Mouse (Mus musculus): ENCODE results near the gene Map3k1. TPM values are rescaled to one million over a fixed set of nuclear protein-coding genes. Genes with fewer than 3 reads are reported as not detected.

Gene Map3k1
- total and polyA plus RNA-seq, 2 experiments from 2014 or later = 6.2 to 19.2 TPM

DNA sequence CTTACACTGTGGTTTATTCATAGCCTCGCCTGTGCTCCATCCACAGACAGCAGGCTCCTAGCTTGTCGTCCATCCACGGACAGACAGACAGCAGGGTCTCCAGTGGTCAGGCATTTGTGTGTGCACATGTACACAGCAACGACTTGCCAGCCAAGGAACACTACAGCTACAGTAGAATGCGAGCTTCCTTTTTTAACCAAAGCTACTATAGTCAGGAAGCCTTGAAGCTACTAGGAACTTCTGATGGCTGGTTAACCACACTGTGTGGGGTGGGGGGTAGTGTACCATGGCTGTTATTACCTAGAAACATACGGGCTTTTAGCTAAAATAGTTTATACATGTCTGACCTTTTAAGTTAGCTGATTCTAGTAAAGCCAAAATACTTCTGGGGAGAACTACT lies 30.2 kb downstream of the Map3k1 start:
- Histone ChIP-seq H3K4me3 (ENCODE audit: low read depth, low read length) (no peak overlapping the region), H3K4me2 (ENCODE audit: low read depth, low read length, poor library complexity, severe bottlenecking) (no peak overlapping the region), H3K9me3 (ENCODE audit: low read length) (no peaks in the 10 kb centered on the region), H3K9ac (replicated peaks; ENCODE audit: low read length, poor library complexity, severe bottlenecking) (no peak overlapping the region), H3K4me1 (ENCODE audit: insufficient read depth, low read length) (peaks cover 7% of the 10 kb centered on the region; the same call in 1 of the 2 replicates), H3K27me3 (ENCODE audit: insufficient read depth, low read length) (no peaks in the 10 kb centered on the region), H3K36me3 (ENCODE audit: insufficient read depth, low read length) (no peaks in the 10 kb centered on the region), H3K27ac (ENCODE audit: low read depth, low read length) (no peak overlapping the region)
- ATAC-seq (ENCODE audit: low FRiP score) (no peak), DNase-seq (ENCODE audit: low spot score) (no peak)
- WGBS = 69% methylated on average over 6 of the region's 6 CpGs
- no peak for TF ChIP-seq CTCF (IDR thresholded peaks at IDR 0.05)

DNA sequence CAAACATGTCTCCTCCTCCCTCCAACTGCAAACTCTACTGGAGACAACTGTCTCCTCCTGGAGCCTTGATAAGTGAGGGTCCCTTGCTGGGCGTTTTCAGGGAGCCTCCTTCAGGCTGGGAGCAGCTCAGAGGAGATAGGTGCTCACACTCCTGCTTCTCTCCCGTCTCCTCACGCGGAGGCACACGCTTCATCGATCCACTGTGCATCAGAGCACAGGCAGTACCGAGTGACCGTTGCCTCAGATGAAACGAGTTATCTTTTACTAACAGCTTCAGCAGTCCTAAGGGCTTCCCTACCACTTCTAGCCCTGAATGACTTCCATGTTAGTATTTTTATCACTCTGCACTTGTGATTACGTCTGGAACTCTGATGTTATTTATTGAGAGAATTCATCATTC lies 30.9 kb downstream of the Map3k1 start:
- DNase-seq (ENCODE audit: low spot score) (no peak), ATAC-seq (ENCODE audit: low FRiP score) (no peak)
- 62% methylated on average over 10 of the region's 10 CpGs for WGBS
- Histone ChIP-seq H3K27ac (ENCODE audit: low read depth, low read length) (no peak overlapping the region), H3K9ac (replicated peaks; ENCODE audit: low read length, poor library complexity, severe bottlenecking) (no peak overlapping the region), H3K36me3 (ENCODE audit: insufficient read depth, low read length) (no peaks in the 10 kb centered on the region), H3K4me3 (ENCODE audit: low read depth, low read length) (no peak overlapping the region), H3K27me3 (ENCODE audit: insufficient read depth, low read length) (no peaks in the 10 kb centered on the region), H3K4me2 (ENCODE audit: low read depth, low read length, poor library complexity, severe bottlenecking) (no peak overlapping the region), H3K9me3 (ENCODE audit: low read length) (no peaks in the 10 kb centered on the region), H3K4me1 (ENCODE audit: insufficient read depth, low read length) (peaks cover 7% of the 10 kb centered on the region; the same call in 1 of the 2 replicates)
- TF ChIP-seq CTCF (IDR thresholded peaks at IDR 0.05) = no peak

- DNase-seq (ENCODE audit: low spot score) (peak; percentile 40), ATAC-seq (ENCODE audit: low FRiP score) (peak; percentile 31; the same call in 1 of the 2 replicates)
Observed at GRCm38 (mm10) chr13:111777179-111777578, 31.6 kb downstream of the Map3k1 start.

DNA sequence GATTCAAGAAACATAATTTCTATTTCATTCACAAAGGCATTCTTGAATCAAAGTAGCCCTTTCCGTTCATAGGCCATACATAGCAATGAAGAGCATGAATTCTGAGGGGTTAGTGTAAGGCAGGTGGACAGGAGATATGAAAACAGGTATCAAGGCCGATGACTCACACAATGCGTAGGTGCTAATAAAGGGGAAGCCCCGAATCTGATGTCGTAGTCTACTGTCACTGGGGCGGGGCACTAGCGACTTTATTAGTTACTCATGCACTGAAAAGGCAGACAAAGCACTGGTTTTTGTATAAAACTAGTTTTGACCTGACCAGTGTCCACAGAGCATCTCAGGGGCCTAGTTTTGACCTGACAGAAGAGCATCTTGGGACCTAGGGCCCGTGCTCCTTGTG lies 36.7 kb downstream of the Map3k1 start:
- ATAC-seq (ENCODE audit: low FRiP score) (no peak), DNase-seq (ENCODE audit: low spot score) (no peak)
- Histone ChIP-seq H3K9ac (replicated peaks; ENCODE audit: low read length, poor library complexity, severe bottlenecking) (no peak overlapping the region), H3K4me1 (ENCODE audit: insufficient read depth, low read length) (no peaks in the 10 kb centered on the region), H3K27me3 (ENCODE audit: insufficient read depth, low read length) (no peaks in the 10 kb centered on the region), H3K36me3 (ENCODE audit: insufficient read depth, low read length) (peaks cover 23% of the 10 kb centered on the region), H3K27ac (ENCODE audit: low read depth, low read length) (no peak overlapping the region), H3K9me3 (ENCODE audit: low read length) (no peaks in the 10 kb centered on the region), H3K4me2 (ENCODE audit: low read depth, low read length, poor library complexity, severe bottlenecking) (no peak overlapping the region), H3K4me3 (ENCODE audit: low read depth, low read length) (no peak overlapping the region)
- WGBS = 95% methylated on average over 8 of the region's 8 CpGs
- no peak for TF ChIP-seq CTCF (IDR thresholded peaks at IDR 0.05)

More at GRCm38 (mm10) chr13:111777179-111777578, 31.6 kb downstream of the Map3k1 start:
- no peaks in the 10 kb centered on the region for H3K27me3 ChIP-seq (ENCODE audit: insufficient read depth, low read length)
- no peak for TF ChIP-seq CTCF (IDR thresholded peaks at IDR 0.05)
- peaks cover 7% of the 10 kb centered on the region; the same call in 1 of the 2 replicates for H3K4me1 ChIP-seq (ENCODE audit: insufficient read depth, low read length)
- H3K9me3 ChIP-seq (ENCODE audit: low read length) = no peaks in the 10 kb centered on the region
- H3K36me3 ChIP-seq (ENCODE audit: insufficient read depth, low read length) = 0 out of 2 replicates have a peak, but pooled peaks cover 3% of the 10 kb centered on the region
- no peak overlapping the region for H3K4me3 ChIP-seq (ENCODE audit: low read depth, low read length)
- no peak overlapping the region for H3K4me2 ChIP-seq (ENCODE audit: low read depth, low read length, poor library complexity, severe bottlenecking)
- H3K9ac ChIP-seq (replicated peaks; ENCODE audit: low read length, poor library complexity, severe bottlenecking) = no peak overlapping the region
- no peak overlapping the region for H3K27ac ChIP-seq (ENCODE audit: low read depth, low read length)
- 28% methylated on average over 7 of the region's 7 CpGs for WGBS

DNA sequence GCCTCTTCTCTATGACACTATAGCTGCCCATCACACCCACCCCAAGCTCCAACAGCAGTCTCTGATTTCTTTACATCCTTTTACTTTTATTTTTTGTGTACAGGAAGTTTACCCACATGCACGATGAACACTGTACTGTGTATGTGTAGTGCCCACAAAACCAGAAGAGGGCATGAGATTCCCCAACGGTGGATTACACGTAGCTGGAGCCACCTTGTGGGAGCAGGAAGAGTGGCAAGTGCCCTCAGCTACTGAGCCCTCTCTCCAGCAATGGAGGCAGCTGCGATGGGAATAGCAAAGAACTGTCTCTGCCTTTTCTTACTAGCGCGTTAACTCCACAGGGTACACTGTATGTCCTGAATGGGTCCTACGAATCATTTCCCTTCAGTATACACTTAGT lies 37.6 kb downstream of the Map3k1 start:
- WGBS = 46% methylated on average over 7 of the region's 7 CpGs
- Histone ChIP-seq H3K27ac (ENCODE audit: low read depth, low read length) (no peak overlapping the region), H3K4me3 (ENCODE audit: low read depth, low read length) (no peak overlapping the region), H3K9ac (replicated peaks; ENCODE audit: low read length, poor library complexity, severe bottlenecking) (no peak overlapping the region), H3K27me3 (ENCODE audit: insufficient read depth, low read length) (no peaks in the 10 kb centered on the region), H3K4me1 (ENCODE audit: insufficient read depth, low read length) (no peaks in the 10 kb centered on the region), H3K4me2 (ENCODE audit: low read depth, low read length, poor library complexity, severe bottlenecking) (no peak overlapping the region), H3K9me3 (ENCODE audit: low read length) (no peaks in the 10 kb centered on the region), H3K36me3 (ENCODE audit: insufficient read depth, low read length) (peaks cover 30% of the 10 kb centered on the region)
- peak; percentile 85 for DNase-seq (ENCODE audit: low spot score)
- peak; percentile 96 for TF ChIP-seq CTCF (IDR thresholded peaks at IDR 0.05)
- ATAC-seq (ENCODE audit: low FRiP score) = peak; percentile 81

GRCm38 (mm10) chr13:111770776-111771175 lies 38.0 kb downstream of the Map3k1 start:
- no peak overlapping the region for H3K9ac ChIP-seq (replicated peaks; ENCODE audit: low read length, poor library complexity, severe bottlenecking)
- H3K4me2 ChIP-seq (ENCODE audit: low read depth, low read length, poor library complexity, severe bottlenecking) = no peak overlapping the region
- no peaks in the 10 kb centered on the region for H3K27me3 ChIP-seq (ENCODE audit: insufficient read depth, low read length)
- H3K27ac ChIP-seq (ENCODE audit: low read depth, low read length) = no peak overlapping the region
- H3K9me3 ChIP-seq (ENCODE audit: low read length) = no peaks in the 10 kb centered on the region
- no peaks in the 10 kb centered on the region for H3K4me1 ChIP-seq (ENCODE audit: insufficient read depth, low read length)
- ATAC-seq (ENCODE audit: low FRiP score) (no peak), DNase-seq (ENCODE audit: low spot score) (no peak)
- peaks cover 31% of the 10 kb centered on the region for H3K36me3 ChIP-seq (ENCODE audit: insufficient read depth, low read length)
- H3K4me3 ChIP-seq (ENCODE audit: low read depth, low read length) = no peak overlapping the region
- WGBS = 95% methylated on average over 9 of the region's 9 CpGs
- no peak for TF ChIP-seq CTCF (IDR thresholded peaks at IDR 0.05)
